Mouse (Mus musculus): ENCODE results near the gene Apex1. TPM values are rescaled to one million over a fixed set of nuclear protein-coding genes. Genes with fewer than 3 reads are reported as not detected.
"Not testable (repeated sequence)": the region's sequence is repeated elsewhere in the genome, so short reads cannot be mapped to it uniquely, and the experiment has no call there.

The Apex1 gene
- 10 to 100 TPM; 61.0 to 89.4 TPM for total RNA-seq (2021)
- long read RNA-seq, experiment 1, transcript Apex1-203 (5 exons, 655 nt): minor isoform, 11 of 100 reads
- long read RNA-seq, experiment 1, transcript Apex1-204 (4 exons, 935 nt): minor isoform, 7 of 100 reads
- long read RNA-seq, experiment 1, transcript Apex1-201 (5 exons, 1,239 nt): major isoform, 77 of 100 reads
- long read RNA-seq, experiment 1, partial matches to known transcripts: 4 of 100 reads
- long read RNA-seq, experiment 1, other reads (novel, unspliced or antisense): 1 of 100 reads
- long read RNA-seq, experiment 2, transcript Apex1-201 (5 exons, 1,239 nt): major isoform, 23 of 26 reads
- long read RNA-seq, experiment 2, partial matches to known transcripts: 1 of 26 reads
- long read RNA-seq, experiment 2, other reads (novel, unspliced or antisense): 0 of 26 reads

- DNase-seq: peak; percentile 95
These were observed at the start of gene Apex1, which contains the start of gene Osgep for GRCm38 (mm10) chr14:50924281-50925064. Gene Apex1, plus strand, starts transcription at chr14:50924968. Gene Osgep, minus strand, starts transcription at chr14:50924893.

DNA sequence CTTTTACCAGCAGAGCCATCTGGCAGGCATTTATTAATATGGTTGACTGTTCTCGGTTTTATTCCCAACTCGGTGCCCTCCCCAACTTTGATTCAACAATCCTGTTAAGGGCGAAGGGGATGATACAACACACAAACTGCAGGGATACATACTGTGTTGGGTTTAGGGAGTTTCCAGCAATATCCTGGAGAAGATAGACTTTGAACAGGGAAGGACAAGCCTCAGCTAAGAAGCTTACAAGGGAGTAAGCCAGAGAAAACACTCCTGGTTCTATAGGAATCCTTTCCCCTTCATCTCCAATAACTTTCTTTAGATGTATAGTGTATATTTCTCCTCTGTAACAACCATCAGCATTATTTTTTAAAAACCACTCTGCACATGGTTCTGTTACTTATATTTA lies 49.6 kb upstream of the Apex1 start:
- DNase-seq: no peak

DNA sequence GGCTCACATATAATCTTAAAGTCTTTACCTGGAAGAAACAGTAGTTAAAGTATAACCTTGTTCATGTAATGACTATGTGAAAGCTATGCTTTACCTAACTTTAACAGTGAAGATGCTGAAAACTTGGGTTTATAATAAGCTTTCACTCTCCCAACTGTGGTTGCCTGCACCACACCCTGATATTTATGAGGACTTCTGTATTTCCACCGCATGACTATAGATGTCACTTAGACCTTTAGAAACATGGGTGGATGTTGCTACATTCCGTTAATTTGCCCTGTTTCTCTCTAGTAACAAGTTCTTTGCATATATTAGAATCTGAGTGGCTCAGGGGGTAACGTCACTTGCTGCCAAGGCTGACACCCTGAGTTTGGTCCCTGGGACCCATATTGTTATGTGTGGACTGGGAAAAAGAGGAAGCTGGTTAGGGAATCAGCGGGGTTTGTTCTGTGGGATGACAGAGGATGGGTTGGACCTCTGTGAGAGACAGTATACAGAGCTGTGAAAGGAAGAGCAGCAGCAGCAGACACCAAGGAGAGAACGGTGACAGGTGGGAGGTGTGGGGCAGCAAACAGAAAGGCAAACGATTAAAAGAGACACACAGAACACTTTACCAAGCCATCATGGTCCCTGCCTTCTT lies 49.1 kb upstream of the Apex1 start:
- no peak for DNase-seq

GRCm38 (mm10) chr14:50876236-50876950 lies 48.4 kb upstream of the Apex1 start:
- no peak for DNase-seq

DNA sequence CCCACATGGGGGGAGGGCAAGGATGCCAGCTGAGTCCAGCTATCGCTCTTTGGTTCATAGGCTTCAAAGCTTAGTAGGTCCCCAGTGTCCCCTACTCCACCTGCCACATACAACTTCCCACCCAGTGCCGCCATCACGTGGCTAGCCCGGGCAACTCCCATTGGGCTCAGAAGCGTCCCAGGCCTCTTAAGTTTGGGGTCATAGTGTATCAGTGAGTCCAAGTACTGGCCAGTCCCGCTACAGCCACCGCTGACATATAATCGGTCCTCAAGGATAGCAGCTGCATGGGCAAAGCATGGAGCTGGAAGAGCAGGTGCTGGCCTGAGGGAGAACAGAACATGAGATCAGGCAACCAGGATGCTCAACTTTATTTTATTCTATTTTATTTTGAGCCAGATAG lies 33.1 kb upstream of the Apex1 start:
- no peak for DNase-seq

DNA sequence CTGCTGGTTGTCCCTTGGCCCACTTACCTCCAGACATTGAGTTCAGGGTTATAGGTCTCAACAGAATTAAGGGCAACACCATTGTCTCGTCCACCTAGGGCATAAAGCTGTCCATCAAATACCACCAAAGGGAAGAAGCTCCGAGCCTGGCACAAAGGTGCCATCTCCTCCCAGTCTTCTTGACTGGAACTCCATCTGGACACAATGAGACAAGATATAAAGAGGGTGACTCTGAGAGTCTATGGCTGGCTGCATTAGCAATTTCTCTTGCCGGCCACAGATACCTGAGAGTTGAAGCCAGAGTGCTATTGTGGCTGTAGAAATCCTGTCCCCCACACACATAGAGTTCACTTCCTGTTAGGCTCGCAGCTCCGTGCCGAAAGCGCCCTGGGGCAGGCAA lies 32.7 kb upstream of the Apex1 start:
- no peak for DNase-seq

- peak; percentile 53 for DNase-seq
These were observed 32.0 kb upstream of the Apex1 start for GRCm38 (mm10) chr14:50892541-50893459.

DNA sequence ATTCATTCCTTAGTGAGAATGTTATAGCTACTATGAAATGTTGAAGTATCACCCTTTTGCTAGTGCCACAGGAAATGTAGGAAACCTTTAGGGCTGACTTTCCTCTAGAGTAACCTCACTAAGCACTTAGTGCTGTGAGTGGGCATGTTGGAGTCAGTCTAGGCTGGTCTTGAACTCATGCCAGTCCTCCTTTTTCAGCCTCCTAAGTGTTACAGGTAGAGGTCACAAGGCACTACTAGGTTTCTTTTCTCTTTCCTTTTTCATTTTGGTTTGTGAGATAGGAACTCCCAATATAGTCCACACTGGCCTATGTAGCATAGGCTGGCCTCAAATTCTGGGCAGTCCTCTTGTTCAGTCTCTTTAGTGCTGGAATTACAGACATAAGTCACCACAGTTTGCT lies 29.4 kb upstream of the Apex1 start:
- DNase-seq: no peak

DNA sequence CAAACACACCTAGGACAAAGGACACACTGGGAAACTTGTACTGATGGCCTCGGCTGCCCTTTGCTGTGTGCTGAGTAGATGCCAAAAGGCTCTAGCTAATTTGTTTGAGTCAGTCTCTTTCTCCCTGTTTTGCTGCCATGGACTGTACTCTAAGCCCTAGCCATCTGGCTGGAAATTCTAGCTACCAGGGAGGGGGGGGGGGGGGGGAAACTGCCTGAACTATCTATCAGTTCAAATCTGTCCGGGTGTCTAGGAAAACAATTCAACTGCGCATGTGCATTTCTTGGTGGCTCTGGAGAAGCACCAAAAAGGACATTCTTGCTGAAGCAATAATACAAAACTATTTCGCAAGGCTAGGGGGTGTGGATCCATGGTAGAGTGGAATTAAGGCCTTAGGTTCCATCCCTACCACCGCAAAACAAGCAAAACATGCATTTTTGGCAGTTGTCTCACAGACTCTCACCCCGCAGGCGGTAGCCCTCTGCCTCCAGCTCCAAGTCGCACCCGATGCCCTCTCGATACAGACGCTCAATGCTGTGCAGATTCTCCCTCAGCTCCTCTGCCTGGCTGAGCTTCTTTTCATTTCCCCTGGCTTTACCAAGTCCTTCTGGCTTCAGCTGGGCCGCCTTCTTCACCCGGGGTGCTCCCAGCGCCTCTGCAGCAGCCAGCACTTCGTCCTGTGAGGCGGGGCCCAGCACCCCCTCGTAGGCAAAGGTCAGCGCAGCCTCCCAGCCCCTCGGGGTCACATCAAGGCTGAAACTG lies 28.6 kb upstream of the Apex1 start:
- peak; percentile 58 to 67 for DNase-seq

- DNase-seq: peak in 1 of 2 experiments; percentile 23
These were observed 27.9 kb upstream of the Apex1 start for GRCm38 (mm10) chr14:50896747-50897373.

DNA sequence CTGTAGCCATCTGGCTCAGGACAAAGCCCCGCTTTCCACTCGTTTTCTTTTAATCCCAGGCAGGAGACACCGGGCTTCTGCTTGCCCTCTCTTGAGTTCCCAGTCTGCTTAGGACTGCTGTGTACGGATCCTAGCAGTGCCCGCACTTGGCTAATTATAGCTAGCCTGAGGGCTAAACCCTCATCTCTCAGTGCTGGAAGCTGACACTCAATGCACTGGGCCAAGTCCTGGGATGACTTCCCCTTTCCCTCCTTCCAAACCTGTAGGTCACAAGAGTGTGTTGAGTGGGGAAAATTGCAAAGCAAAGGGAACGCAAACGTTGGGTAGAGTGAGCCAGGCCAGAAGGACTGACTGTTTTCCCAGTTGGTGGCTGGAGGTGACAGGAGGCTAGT lies 27.4 kb upstream of the Apex1 start, which contains the start of gene Klhl33:
Klhl33 (minus strand) TSS at position 134 of the 392 bp plus-strand sequence.
- DNase-seq: no peak

GRCm38 (mm10) chr14:50897992-50898391 lies 26.8 kb upstream of the Apex1 start:
- DNase-seq: not testable (repeated sequence)

- DNase-seq: peak; percentile 53 to 70
These were observed 20.6 kb upstream of the Apex1 start for GRCm38 (mm10) chr14:50903973-50904827.

- DNase-seq: no peak
These were observed 20.0 kb upstream of the Apex1 start for GRCm38 (mm10) chr14:50904828-50905129.

DNA sequence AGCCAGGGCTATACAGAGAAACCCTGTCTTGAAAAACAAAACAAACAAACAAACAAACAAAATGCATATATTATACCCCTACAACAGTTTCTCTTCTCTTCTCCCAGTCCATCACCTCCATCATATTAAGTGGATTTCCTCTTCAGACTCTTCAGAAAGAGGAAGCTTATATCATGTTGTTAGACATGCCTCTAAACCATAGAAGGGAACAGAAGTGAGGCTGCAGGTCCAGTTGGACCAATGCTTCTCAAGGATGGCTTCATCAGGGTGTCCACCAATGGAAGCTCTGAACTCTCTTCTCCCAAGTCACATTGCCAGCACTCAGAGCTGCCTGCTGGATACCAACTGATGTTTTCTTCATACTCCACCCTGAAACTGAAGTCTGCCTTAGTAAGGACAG lies 19.4 kb upstream of the Apex1 start:
- not testable (repeated sequence) for DNase-seq

DNA sequence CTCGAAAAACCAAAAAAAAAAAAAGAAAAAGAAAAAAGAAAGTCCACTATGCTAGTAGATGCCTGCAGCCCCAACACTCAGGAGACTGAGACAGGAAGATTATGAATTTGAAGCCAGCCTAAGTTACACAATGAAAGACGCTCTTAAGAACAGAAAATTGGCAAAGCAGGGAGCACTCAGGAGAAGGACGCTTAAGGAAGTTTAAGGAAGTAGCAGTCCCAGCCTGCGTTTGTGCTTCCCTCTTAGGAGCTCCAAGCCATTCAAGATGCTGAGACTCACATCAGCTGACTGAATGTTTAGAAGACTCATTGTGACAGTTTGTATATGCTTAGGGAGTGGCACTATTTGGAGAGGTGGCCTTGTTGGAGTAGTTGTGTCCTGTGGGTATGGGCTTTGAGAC lies 16.6 kb upstream of the Apex1 start:
- DNase-seq: no peak

GRCm38 (mm10) chr14:50911356-50911755 lies 13.4 kb upstream of the Apex1 start:
- DNase-seq: no peak

GRCm38 (mm10) chr14:50923437-50923836 lies 1.3 kb upstream of the Apex1 start:
- DNase-seq: not testable (repeated sequence)

Data from adrenal gland, postnatal 36 days (tissue).